In the genomic region with DNA sequence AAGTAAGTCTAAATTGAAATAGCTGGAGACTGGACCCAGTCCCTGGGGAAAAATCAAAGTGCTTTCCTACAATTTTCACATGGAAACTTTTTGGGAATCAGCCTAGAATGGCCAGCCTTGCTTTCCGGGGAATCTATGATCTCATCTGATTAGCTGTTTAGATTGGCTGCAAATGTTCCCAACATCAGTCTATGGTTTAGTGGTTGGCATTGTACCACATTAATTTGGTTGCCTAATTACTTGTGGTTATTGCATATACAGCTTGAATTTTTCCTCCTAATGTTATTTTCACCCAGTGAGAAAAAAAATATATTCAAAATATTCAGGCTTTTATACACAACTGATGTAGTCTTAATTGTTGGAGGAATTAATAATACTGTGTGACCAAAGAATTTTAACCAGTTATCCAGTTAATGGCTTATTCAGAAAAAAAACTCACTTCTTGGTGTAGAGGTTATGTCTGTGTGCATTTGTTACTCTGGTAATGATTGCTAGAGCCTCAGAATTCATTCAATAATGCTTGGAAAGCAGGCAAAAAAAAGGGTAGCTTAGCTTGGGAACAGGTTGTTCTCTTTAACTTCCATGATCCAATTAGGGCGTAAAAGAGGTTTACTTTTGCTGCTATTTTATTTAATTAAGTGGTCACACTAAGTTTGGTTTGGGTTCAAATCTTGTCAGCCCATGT, we compare ENCODE assay signal across 24 mouse cellular contexts.
A peak's percentile ranks its signal among the peaks of the same experiment; 100 is the strongest.
DNase-seq lines count a peak whose midpoint lies in the region; ATAC-seq and TF ChIP-seq lines count a peak whose summit lies in the region.
"Had no signal": no experiment of that assay in that cellular context is flagged by ENCODE, and none has a peak within 500 bp of the region (broad histone marks: within the 10 kb centered on the region; RNA-seq: fewer than 3 reads in every experiment).

No protein-coding gene starts in this region.

- H3K9ac ChIP-seq in forebrain, embryonic 13.5 days, result no peak overlapping the region
- no peak overlapping the region for H3K9ac ChIP-seq in forebrain, embryonic 12.5 days
- no peak overlapping the region for H3K9ac ChIP-seq in lung, embryonic 14.5 days
- H3K9ac ChIP-seq: embryonic facial prominence, embryonic 15.5 days; kidney, embryonic 15.5 days; liver, postnatal 0 days had no signal

- H3K9me3 ChIP-seq in forebrain, embryonic 13.5 days (replicated peaks), result no peaks in the 10 kb centered on the region
- no peaks in the 10 kb centered on the region for H3K9me3 ChIP-seq in forebrain, embryonic 12.5 days
- no peaks in the 10 kb centered on the region for H3K9me3 ChIP-seq in lung, embryonic 14.5 days (ENCODE audit: low read depth, low read length)
- H3K9me3 ChIP-seq: embryonic facial prominence, embryonic 15.5 days; kidney, embryonic 15.5 days had no signal

- H3K4me1 ChIP-seq in forebrain, embryonic 13.5 days, result no peaks in the 10 kb centered on the region
- H3K4me1 ChIP-seq in forebrain, embryonic 12.5 days, result no peaks in the 10 kb centered on the region
- H3K4me1 ChIP-seq in lung, embryonic 14.5 days (ENCODE audit: insufficient read depth), result no peaks in the 10 kb centered on the region
- H3K4me1 ChIP-seq: embryonic facial prominence, embryonic 15.5 days; kidney, embryonic 15.5 days had no signal

- ATAC-seq in forebrain, embryonic 13.5 days, result peak; percentile 77
- ATAC-seq in forebrain, embryonic 12.5 days (ENCODE audit: low FRiP score), result no peak
- ATAC-seq in lung, embryonic 14.5 days (ENCODE audit: insufficient read depth), result no peak
- ATAC-seq in monocyte, adult 5-6 weeks (replicated peaks; ENCODE audit: insufficient number of reproducible peaks, low FRiP score, low TSS enrichment, poor library complexity, severe bottlenecking), result no peak
- ATAC-seq: CD4-positive, CD25-positive, alpha-beta regulatory T cell, adult 4 months; hindbrain, embryonic 16.5 days; intestine, postnatal 0 days; liver, postnatal 0 days; midbrain, embryonic 16.5 days had no signal

- H3K27me3 ChIP-seq in forebrain, embryonic 13.5 days, result no peaks in the 10 kb centered on the region
- no peaks in the 10 kb centered on the region for H3K27me3 ChIP-seq in forebrain, embryonic 12.5 days
- no peaks in the 10 kb centered on the region for H3K27me3 ChIP-seq in lung, embryonic 14.5 days (ENCODE audit: insufficient read depth, low read length)
- H3K27me3 ChIP-seq: embryonic facial prominence, embryonic 15.5 days; kidney, embryonic 15.5 days had no signal

- no peaks in the 10 kb centered on the region for H3K36me3 ChIP-seq in forebrain, embryonic 13.5 days (ENCODE audit: poor library complexity, severe bottlenecking)
- H3K36me3 ChIP-seq in forebrain, embryonic 12.5 days (replicated peaks), result no peaks in the 10 kb centered on the region
- no peaks in the 10 kb centered on the region for H3K36me3 ChIP-seq in lung, embryonic 14.5 days (ENCODE audit: insufficient read depth)
- H3K36me3 ChIP-seq: embryonic facial prominence, embryonic 15.5 days; kidney, embryonic 15.5 days had no signal

- H3K27ac ChIP-seq in forebrain, embryonic 13.5 days, result no peak overlapping the region
- H3K27ac ChIP-seq in forebrain, embryonic 12.5 days, result no peak overlapping the region
- H3K27ac ChIP-seq in lung, embryonic 14.5 days (ENCODE audit: low read depth), result no peak overlapping the region
- H3K27ac ChIP-seq: embryonic facial prominence, embryonic 15.5 days; kidney, embryonic 15.5 days; left cerebral cortex, adult 2 months; macrophage had no signal

- no peak overlapping the region for H3K4me3 ChIP-seq in forebrain, embryonic 13.5 days
- no peak overlapping the region for H3K4me3 ChIP-seq in forebrain, embryonic 12.5 days (replicated peaks)
- H3K4me3 ChIP-seq in lung, embryonic 14.5 days (ENCODE audit: low read depth, low read length), result no peak overlapping the region
- H3K4me3 ChIP-seq: embryonic facial prominence, embryonic 15.5 days; kidney, embryonic 15.5 days; left cerebral cortex, adult 2 months had no signal

- peak; percentile 50 for DNase-seq in heart, adult 11 months
- DNase-seq in heart, adult 8-10 months (ENCODE audit: low spot score), result no peak
- DNase-seq in lung, embryonic 14.5 days, result peak; percentile 7
- no peak for DNase-seq in lung, postnatal 25 days (ENCODE audit: low spot score)
- DNase-seq in brain, embryonic 14.5 days (ENCODE audit: low read depth), result peak; percentile 73
- DNase-seq: adrenal gland, postnatal 36 days; cerebellum, adult 11-12 months; embryo, embryonic 11 days; liver, postnatal 0 days; thymus, adult 18-20 months; thymus, postnatal 36 days had no signal

- WGBS in forebrain, embryonic 13.5 days, result 68% methylated on average over 2 of the region's 2 CpGs
- 70% methylated on average over 2 of the region's 2 CpGs for WGBS in forebrain, embryonic 12.5 days
- WGBS in lung, embryonic 14.5 days, result 78% methylated on average over 2 of the region's 2 CpGs

- TF ChIP-seq CTCF in lung, embryonic 14.5 days (IDR thresholded peaks at IDR 0.05; ENCODE audit: low read depth), result no peak
- no peak for TF ChIP-seq CTCF in brain, embryonic 14.5 days (IDR thresholded peaks at IDR 0.05; ENCODE audit: borderline replicate concordance, extremely low read depth, insufficient read depth, insufficient read length)

- no peak for TF ChIP-seq POLR2A in brain, embryonic 14.5 days (IDR thresholded peaks at IDR 0.05; ENCODE audit: borderline replicate concordance, extremely low read depth, insufficient read depth, insufficient read length, poor library complexity, severe bottlenecking)

- H3K4me2 ChIP-seq in forebrain, embryonic 13.5 days, result no peak overlapping the region
- H3K4me2 ChIP-seq in forebrain, embryonic 12.5 days, result no peak overlapping the region
- H3K4me2 ChIP-seq in lung, embryonic 14.5 days, result no peak overlapping the region
- H3K4me2 ChIP-seq: embryonic facial prominence, embryonic 15.5 days; heart, embryonic 11.5 days; kidney, embryonic 15.5 days; liver, embryonic 11.5 days had no signal

Comparison
In these comparisons a context has a peak if more than half of its experiments do, and no peak if none do; other contexts are left out.
1. DNase-seq: peak in heart, adult 11 months (single experiment), lung, embryonic 14.5 days (single experiment) and brain, embryonic 14.5 days (single experiment); none in heart, adult 8-10 months (single experiment) and lung, postnatal 25 days (single experiment).